Mouse (Mus musculus) MEL (cell line): ENCODE measurements at regions not wholly inside any gene's neighbourhood (a gene's known extent, or its start where the extent isn't known, plus 50 kb on each side); places are given as distances from the start of the nearest gene placed in this dataset.

Experiments used
- CTCF ChIP-seq, 3 experiments: IDR thresholded peaks in 2 of 3; conservative IDR thresholded peaks in 1 of 3; 2 replicates each; pipeline ENCODE4 v1.5.1; 2011 to 2012; ENCODE audit warnings: low read length in 3 of 3, low read depth in 2 of 3, mild to moderate bottlenecking in 2 of 3, improper control_type of control experiment in 1 of 3, inconsistent platforms in 1 of 3, mixed read lengths in 1 of 3, moderate library complexity in 1 of 3; ENCODE audit not compliant: control insufficient read depth in 1 of 3, insufficient read depth in 1 of 3, poor library complexity in 1 of 3, severe bottlenecking in 1 of 3
- EP300 ChIP-seq, 2 experiments: IDR thresholded peaks; 2 replicates each; pipeline ENCODE4 v1.6.1; 2011; ENCODE audit warnings: improper control_type of control experiment in 2 of 2, low read length in 2 of 2, low read depth in 1 of 2, mild to moderate bottlenecking in 1 of 2
- GABPA ChIP-seq: IDR thresholded peaks from 2 replicates; pipeline ENCODE4 v1.6.1; 2012; ENCODE audit warnings: low read depth, mild to moderate bottlenecking, inconsistent platforms, low read length, improper control_type of control experiment, moderate library complexity
- GATA1 ChIP-seq: IDR thresholded peaks from 2 replicates; pipeline ENCODE4 v1.6.1; 2011; ENCODE audit warnings: low read depth, low read length, improper control_type of control experiment
- HCFC1 ChIP-seq: IDR thresholded peaks from 2 replicates; pipeline ENCODE4 v1.6.1; 2012; ENCODE audit warnings: low read depth, mild to moderate bottlenecking, inconsistent platforms, low read length, improper control_type of control experiment, moderate library complexity
- MAFK ChIP-seq: IDR thresholded peaks from 2 replicates; pipeline ENCODE4 v1.6.1; 2011; ENCODE audit warnings: low read depth, mild to moderate bottlenecking, low read length, improper control_type of control experiment, borderline replicate concordance
- MXI1 ChIP-seq: IDR thresholded peaks from 2 replicates; pipeline ENCODE4 v1.6.1; 2011; ENCODE audit warnings: mild to moderate bottlenecking, low read depth, low read length, improper control_type of control experiment
- POLR2A ChIP-seq, 2 experiments: IDR thresholded peaks; 2 replicates each; pipeline ENCODE4 v1.6.1; 2011 to 2012; ENCODE audit warnings: low read length in 2 of 2, mild to moderate bottlenecking in 2 of 2, control low read depth in 1 of 2, improper control_type of control experiment in 1 of 2, low read depth in 1 of 2, moderate library complexity in 1 of 2; ENCODE audit not compliant: control insufficient read depth in 1 of 2, insufficient read depth in 1 of 2, poor library complexity in 1 of 2
- POLR2AphosphoS2 ChIP-seq: IDR thresholded peaks from 2 replicates; pipeline ENCODE4 v1.6.1; 2011; ENCODE audit warnings: low read length, improper control_type of control experiment
- POLR2AphosphoS5 ChIP-seq: IDR thresholded peaks from 2 replicates; pipeline ENCODE4 v1.6.1; 2012; ENCODE audit warnings: low read depth, borderline replicate concordance, mild to moderate bottlenecking, inconsistent platforms, low read length, moderate library complexity, mixed read lengths
- SMC3 ChIP-seq: IDR thresholded peaks from 2 replicates; pipeline ENCODE4 v1.6.1; 2011; ENCODE audit warnings: low read depth, low read length, improper control_type of control experiment
- TAL1 ChIP-seq: IDR thresholded peaks from 2 replicates; pipeline ENCODE4 v1.6.1; 2012; ENCODE audit warnings: mild to moderate bottlenecking, inconsistent platforms, low read length, moderate library complexity, mixed read lengths
- UBTF ChIP-seq: IDR thresholded peaks from 2 replicates; pipeline ENCODE4 v1.6.1; 2012; ENCODE audit warnings: low read depth, mild to moderate bottlenecking, inconsistent platforms, low read length, improper control_type of control experiment, moderate library complexity, borderline replicate concordance; ENCODE audit not compliant: insufficient read depth
- ZNF384 ChIP-seq: IDR thresholded peaks from 2 replicates; pipeline ENCODE4 v1.6.1; 2012; ENCODE audit warnings: low read depth, mild to moderate bottlenecking, inconsistent platforms, low read length, improper control_type of control experiment

DNA sequence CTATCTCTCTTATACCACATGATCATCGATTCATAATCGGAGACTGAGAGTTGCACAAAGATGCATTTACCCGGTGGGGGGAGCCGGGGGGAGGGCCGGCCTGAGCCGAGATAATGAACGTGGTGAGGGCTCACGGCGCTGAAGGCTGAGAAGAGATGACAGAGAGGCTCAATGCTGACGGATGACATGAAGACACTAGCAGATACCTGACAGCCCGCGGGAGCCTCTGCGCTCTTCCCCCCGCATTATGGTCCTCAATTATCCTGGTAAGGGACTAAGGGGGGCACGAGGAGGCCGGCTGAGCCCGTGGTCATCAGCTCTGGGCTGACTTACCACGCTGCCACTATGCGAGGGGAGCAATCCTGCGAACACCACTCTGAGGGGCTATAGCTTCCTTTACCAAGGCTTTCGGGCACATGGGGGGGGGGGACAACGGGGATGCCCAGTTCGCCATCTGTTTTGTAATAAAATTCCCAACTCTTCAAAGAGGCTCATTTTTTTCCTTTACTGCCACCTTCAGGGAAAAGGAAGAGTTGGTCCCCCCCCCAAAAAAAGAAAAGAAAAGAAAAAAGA, 430.3 kb downstream of the Zfp536 start:
- TF ChIP-seq EP300 (IDR thresholded peaks at IDR 0.05; ENCODE audit: low read depth in 1 of 2, low read length in 2 of 2) (no peak), GABPA (no peak), MXI1 (no peak), CTCF (IDR thresholded peaks at IDR 0.05 in 2 of 3, conservative IDR thresholded peaks at IDR 0.05 in 1 of 3; ENCODE audit: control insufficient read depth in 1 of 3, insufficient read depth in 1 of 3, low read depth in 2 of 3, low read length in 3 of 3, poor library complexity in 1 of 3, severe bottlenecking in 1 of 3) (no peak), SMC3 (no peak), POLR2A (IDR thresholded peaks at IDR 0.05; ENCODE audit: control insufficient read depth in 1 of 2, insufficient read depth in 1 of 2, low read depth in 1 of 2, low read length in 2 of 2, poor library complexity in 1 of 2) (no peak), UBTF (no peak), GATA1 (no peak), HCFC1 (no peak), ZNF384 (no peak), POLR2AphosphoS5 (no peak), POLR2AphosphoS2 (no peak), TAL1 (no peak), MAFK (no peak)
